Mouse (Mus musculus): Measurements from ENCODE around the gene Usp54. TPM values are rescaled to one million over a fixed set of nuclear protein-coding genes. Genes with fewer than 3 reads are reported as not detected.

Usp54 gene
- polyA plus RNA-seq, 1 experiment from 2014 or later = 1.0 TPM

DNA sequence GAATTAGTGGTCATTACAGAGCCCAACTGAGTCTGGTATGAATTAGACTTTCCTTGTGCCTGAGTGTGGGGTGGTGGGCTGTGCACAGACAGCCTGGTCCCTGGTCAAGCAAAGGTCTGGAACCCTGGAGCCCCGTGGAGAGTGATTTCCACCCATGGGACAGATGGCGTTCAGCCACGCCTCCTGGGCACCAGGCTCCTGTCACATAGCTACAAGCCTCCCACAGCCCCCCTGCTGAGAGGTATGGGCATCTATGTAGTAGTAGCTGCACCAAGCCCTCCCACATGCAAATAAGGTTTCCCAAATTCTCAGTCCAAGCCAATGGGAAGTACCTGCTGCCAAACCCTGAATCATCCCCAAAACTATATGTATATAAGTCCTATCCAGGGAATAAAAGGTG, 13.9 kb downstream of the Usp54 start:
- H3K9me3 ChIP-seq (replicated peaks) = no peaks in the 10 kb centered on the region
- H3K4me1 ChIP-seq (replicated peaks) = peaks cover 9% of the 10 kb centered on the region
- 78% methylated on average over 3 of the region's 3 CpGs for WGBS (ENCODE audit: insufficient replicate concordance)
- ATAC-seq (ENCODE audit: low read depth) (no peak), DNase-seq (no peak)
- no peak overlapping the region for H3K9ac ChIP-seq
- no peak overlapping the region for H3K27ac ChIP-seq
- H3K27me3 ChIP-seq = no peaks in the 10 kb centered on the region
- H3K4me3 ChIP-seq (replicated peaks) = no peak overlapping the region
- H3K4me2 ChIP-seq = no peak overlapping the region
- no peaks in the 10 kb centered on the region for H3K36me3 ChIP-seq

DNA sequence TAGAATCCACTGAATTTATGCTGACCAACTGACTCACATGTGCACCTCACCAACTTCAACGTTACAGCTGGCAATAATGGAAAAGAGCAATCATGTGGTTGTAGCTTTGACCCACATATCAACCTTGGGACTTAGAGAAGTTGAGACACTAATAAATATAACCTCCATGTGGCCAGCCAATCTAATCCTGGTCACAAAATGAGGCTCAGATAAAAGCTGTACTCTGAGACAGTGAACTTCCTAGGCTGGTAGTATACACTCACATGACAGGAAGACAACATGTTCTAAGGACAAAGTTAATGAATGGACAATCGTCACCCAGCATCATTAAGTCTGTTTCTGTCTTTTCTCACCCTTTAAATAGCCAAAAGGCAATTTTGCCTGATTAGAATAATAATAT, 14.4 kb downstream of the Usp54 start:
- ATAC-seq (ENCODE audit: low read depth) = no peak
- 71% methylated on average over 2 of the region's 2 CpGs for WGBS (ENCODE audit: insufficient replicate concordance)
- Histone ChIP-seq H3K36me3 (no peaks in the 10 kb centered on the region), H3K4me1 (replicated peaks) (peaks cover 10% of the 10 kb centered on the region), H3K27me3 (no peaks in the 10 kb centered on the region), H3K9ac (no peak overlapping the region), H3K4me3 (replicated peaks) (no peak overlapping the region), H3K27ac (no peak overlapping the region), H3K4me2 (no peak overlapping the region), H3K9me3 (replicated peaks) (no peaks in the 10 kb centered on the region)
- DNase-seq = no peak

DNA sequence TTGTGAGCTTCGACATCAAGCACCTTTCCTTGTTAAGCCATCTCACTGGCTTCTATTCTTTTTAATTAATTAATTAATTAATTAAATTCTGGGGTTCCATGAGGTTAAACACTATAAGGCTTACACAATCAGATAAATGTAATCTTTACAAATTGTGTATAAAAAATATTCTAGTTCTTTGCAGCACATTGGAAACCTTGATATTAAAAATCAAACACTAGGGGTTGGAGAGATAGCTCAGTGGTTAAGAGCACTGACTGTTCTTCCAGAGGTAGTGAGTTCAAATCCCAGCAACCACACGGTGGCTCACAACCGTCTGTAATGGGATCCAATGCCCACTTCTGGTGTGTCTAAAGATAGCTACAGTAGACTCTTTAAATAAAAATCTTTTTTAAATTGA, 18.0 kb downstream of the Usp54 start:
- H3K27me3 ChIP-seq = no peaks in the 10 kb centered on the region
- no peaks in the 10 kb centered on the region for H3K9me3 ChIP-seq (replicated peaks)
- H3K27ac ChIP-seq = no peak overlapping the region
- no peak overlapping the region for H3K9ac ChIP-seq
- no peaks in the 10 kb centered on the region for H3K36me3 ChIP-seq
- H3K4me3 ChIP-seq (replicated peaks) = no peak overlapping the region
- DNase-seq (no peak), ATAC-seq (ENCODE audit: low read depth) (no peak)
- H3K4me1 ChIP-seq (replicated peaks) = peaks cover 19% of the 10 kb centered on the region
- 73% methylated on average over 3 of the region's 3 CpGs for WGBS (ENCODE audit: insufficient replicate concordance)
- no peak overlapping the region for H3K4me2 ChIP-seq

DNA sequence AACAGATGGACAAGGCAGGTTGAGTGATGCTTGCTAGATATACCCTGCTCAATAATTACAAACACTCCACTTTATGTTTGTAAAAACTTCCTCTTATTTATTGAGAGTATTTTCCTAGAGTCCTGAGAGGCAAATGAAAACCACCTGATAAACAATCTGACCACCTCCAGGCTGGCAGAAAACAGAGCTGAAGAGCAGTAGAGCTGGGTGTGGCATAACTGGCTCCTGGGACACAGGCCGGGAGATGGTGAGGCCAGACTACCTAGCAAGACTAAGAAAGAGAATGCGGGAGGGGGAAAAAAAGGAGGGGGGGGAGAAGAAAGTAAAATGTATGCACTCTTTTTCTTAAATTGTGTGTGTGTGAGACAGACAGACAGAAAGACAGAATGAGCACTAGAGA, 18.5 kb downstream of the Usp54 start:
- ATAC-seq (ENCODE audit: low read depth) = peak; percentile 62; the same call in 1 of the 2 replicates
- Histone ChIP-seq H3K27ac (no peak overlapping the region), H3K4me3 (replicated peaks) (no peak overlapping the region), H3K9me3 (replicated peaks) (no peaks in the 10 kb centered on the region), H3K27me3 (no peaks in the 10 kb centered on the region), H3K4me2 (no peak overlapping the region), H3K4me1 (replicated peaks) (peaks cover 19% of the 10 kb centered on the region), H3K9ac (no peak overlapping the region), H3K36me3 (no peaks in the 10 kb centered on the region)
- DNase-seq = no peak
- 34% methylated on average over 2 of the region's 2 CpGs for WGBS (ENCODE audit: insufficient replicate concordance)

DNA sequence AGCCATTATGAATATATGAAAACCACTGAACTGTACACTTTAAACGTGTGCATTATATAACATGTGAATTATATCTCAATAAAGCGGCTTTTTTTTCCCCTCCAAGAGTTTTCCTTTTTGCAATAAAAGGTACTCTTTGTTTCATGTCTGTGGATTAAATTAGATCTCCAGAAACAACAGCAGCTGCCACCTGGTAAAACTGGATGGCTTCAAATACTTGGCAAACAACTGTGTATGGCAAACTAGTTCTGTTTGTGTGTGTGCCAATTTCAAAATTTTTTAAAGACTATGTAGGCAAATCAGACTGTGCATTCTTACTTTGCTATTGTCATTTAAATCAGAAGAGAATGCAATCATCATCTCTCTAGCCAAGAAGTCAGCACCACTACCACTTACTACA, 19.0 kb downstream of the Usp54 start:
- no peak for DNase-seq
- Histone ChIP-seq H3K9me3 (replicated peaks) (no peaks in the 10 kb centered on the region), H3K36me3 (no peaks in the 10 kb centered on the region), H3K27ac (no peak overlapping the region), H3K27me3 (no peaks in the 10 kb centered on the region), H3K4me2 (no peak overlapping the region), H3K4me3 (replicated peaks) (no peak overlapping the region), H3K4me1 (replicated peaks) (peaks cover 21% of the 10 kb centered on the region), H3K9ac (no peak overlapping the region)
- 73% methylated on average over 2 of the region's 2 CpGs for WGBS (ENCODE audit: insufficient replicate concordance)
- no peak for ATAC-seq (ENCODE audit: low read depth)

DNA sequence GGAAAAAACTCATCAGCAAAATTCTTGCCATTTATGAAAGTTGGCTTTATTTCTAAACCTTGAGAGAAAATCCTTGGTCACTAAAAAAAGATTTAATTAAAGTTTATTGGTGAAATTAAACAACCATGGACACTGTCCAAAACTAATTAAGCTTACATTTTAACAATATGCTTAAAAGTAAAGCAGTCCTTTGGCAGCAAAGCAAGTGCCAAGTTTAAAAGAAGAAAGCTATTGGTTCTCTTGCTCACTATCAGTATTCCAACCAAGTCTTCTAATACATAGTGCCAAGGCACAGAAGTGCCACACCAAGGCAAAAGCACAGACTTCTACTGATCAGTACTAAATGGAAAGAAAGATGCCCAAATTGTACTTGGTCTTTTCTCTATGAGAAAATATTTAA, 21.7 kb downstream of the Usp54 start:
- Histone ChIP-seq H3K4me3 (replicated peaks) (no peak overlapping the region), H3K9me3 (replicated peaks) (no peaks in the 10 kb centered on the region), H3K4me2 (no peak overlapping the region), H3K27ac (no peak overlapping the region), H3K27me3 (no peaks in the 10 kb centered on the region), H3K4me1 (replicated peaks) (peaks cover 46% of the 10 kb centered on the region), H3K9ac (no peak overlapping the region), H3K36me3 (no peaks in the 10 kb centered on the region)
- ATAC-seq (ENCODE audit: low read depth) (no peak), DNase-seq (no peak)

DNA sequence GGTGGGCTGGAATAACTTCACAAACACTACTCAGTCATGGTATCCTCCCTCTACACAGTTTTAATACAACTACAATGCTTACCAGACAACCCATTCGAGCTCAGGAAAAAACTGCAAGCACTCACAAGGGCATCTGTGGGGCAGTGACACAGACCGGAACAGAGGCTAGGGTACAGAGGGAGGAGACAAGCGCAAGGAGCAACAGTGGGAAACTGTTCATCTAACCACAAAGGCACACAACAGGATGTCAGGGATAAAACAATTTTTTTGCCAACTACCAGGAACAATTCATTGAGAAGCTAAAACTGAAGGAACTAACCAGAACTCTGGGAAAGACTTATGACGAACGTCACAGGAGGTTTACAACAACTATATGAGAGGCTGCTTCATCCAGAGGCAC, 22.7 kb downstream of the Usp54 start:
- Histone ChIP-seq H3K9me3 (replicated peaks) (no peaks in the 10 kb centered on the region), H3K4me1 (replicated peaks) (peaks cover 46% of the 10 kb centered on the region), H3K4me2 (no peak overlapping the region), H3K27ac (peak overlapping the region; percentile 43; the same call in 1 of the 2 replicates), H3K36me3 (no peaks in the 10 kb centered on the region), H3K27me3 (no peaks in the 10 kb centered on the region), H3K4me3 (replicated peaks) (no peak overlapping the region), H3K9ac (no peak overlapping the region)
- DNase-seq (no peak), ATAC-seq (ENCODE audit: low read depth) (no peak; the same call in 1 of the 2 replicates)
- 30% methylated on average over 5 of the region's 5 CpGs for WGBS (ENCODE audit: insufficient replicate concordance)

DNA sequence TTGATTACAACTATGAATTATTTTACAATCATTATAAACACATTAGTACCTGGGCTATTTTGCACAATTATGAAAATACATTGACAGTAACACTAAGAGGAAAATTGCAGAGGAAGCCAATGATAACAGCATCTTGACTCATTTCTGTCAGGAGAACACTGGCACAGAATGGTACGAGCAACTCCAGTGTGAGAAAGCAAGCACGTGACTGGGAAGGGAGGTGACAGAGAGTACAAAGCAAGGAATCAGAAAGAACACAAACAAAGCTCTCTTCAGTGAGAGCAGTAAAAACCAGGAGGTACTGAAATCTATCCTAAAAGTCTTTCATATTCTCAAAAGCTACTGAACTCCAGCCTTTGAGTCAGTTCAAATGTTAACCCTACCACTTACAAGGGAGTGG, 24.4 kb downstream of the Usp54 start:
- no peaks in the 10 kb centered on the region for H3K9me3 ChIP-seq (replicated peaks)
- no peak for DNase-seq

DNA sequence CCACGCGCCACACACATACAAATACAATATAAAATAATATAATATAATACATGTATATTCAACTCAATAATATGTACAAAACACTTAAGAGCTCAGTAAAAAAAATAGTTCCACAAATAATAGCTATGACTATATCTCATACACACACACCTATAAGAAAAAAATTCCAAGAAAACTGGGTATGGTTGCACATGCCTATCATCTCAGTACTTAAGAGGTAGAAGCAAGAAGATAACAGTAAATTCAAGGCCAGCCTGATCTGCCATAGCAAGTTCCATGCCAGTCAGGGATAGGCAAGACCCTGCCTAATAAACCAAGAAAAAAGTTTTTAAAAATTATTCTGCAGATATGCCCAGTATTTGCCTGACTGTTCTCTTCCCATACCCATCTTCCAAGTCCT, 25.8 kb downstream of the Usp54 start:
- Histone ChIP-seq H3K27ac (no peak overlapping the region), H3K9me3 (replicated peaks) (no peaks in the 10 kb centered on the region), H3K4me3 (replicated peaks) (no peak overlapping the region), H3K9ac (no peak overlapping the region), H3K4me1 (replicated peaks) (peaks cover 42% of the 10 kb centered on the region), H3K4me2 (no peak overlapping the region), H3K36me3 (no peaks in the 10 kb centered on the region), H3K27me3 (no peaks in the 10 kb centered on the region)
- ATAC-seq (ENCODE audit: low read depth) = peak; percentile 71
- WGBS (ENCODE audit: insufficient replicate concordance) = 87% methylated on average over 2 of the region's 2 CpGs
- DNase-seq = no peak

More for the DNA sequence above, 24.4 kb downstream of the Usp54 start:
- no peak for ATAC-seq (ENCODE audit: low read depth)
- 46% methylated on average over 2 of the region's 2 CpGs for WGBS (ENCODE audit: insufficient replicate concordance)
- H3K4me1 ChIP-seq (replicated peaks) = peaks cover 39% of the 10 kb centered on the region
- H3K4me3 ChIP-seq (replicated peaks) = no peak overlapping the region
- H3K9ac ChIP-seq = no peak overlapping the region
- H3K36me3 ChIP-seq = no peaks in the 10 kb centered on the region
- H3K27ac ChIP-seq = no peak overlapping the region
- no peak overlapping the region for H3K4me2 ChIP-seq
- H3K27me3 ChIP-seq = no peaks in the 10 kb centered on the region

DNA sequence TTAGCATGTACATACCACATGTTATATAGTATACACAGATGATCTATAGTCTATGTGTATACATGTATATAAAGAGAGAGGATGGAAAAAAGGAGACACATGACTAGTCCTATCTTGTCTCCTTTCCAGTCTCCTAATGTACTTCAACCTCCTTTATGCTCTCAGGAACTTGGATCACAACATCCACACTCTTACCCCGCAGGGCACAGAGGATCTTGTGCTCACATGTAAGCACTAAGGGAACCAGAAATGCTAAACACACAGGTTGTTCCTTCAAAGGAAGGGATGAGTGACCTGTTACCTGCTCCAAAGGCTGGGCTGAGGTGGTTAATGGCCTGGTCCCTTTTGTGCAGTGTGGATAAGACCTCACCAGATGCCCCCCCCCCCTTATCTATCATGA, 28.0 kb downstream of the Usp54 start:
- H3K4me3 ChIP-seq (replicated peaks) = no peak overlapping the region
- ATAC-seq (ENCODE audit: low read depth) (no peak), DNase-seq (no peak)
- H3K4me2 ChIP-seq = no peak overlapping the region
- WGBS (ENCODE audit: insufficient replicate concordance) = 87% methylated on average over 1 of the region's 1 CpGs
- no peak overlapping the region for H3K9ac ChIP-seq
- H3K27me3 ChIP-seq = no peaks in the 10 kb centered on the region
- peaks cover 36% of the 10 kb centered on the region for H3K4me1 ChIP-seq (replicated peaks)
- H3K27ac ChIP-seq = no peak overlapping the region
- no peaks in the 10 kb centered on the region for H3K9me3 ChIP-seq (replicated peaks)
- H3K36me3 ChIP-seq = no peaks in the 10 kb centered on the region

DNA sequence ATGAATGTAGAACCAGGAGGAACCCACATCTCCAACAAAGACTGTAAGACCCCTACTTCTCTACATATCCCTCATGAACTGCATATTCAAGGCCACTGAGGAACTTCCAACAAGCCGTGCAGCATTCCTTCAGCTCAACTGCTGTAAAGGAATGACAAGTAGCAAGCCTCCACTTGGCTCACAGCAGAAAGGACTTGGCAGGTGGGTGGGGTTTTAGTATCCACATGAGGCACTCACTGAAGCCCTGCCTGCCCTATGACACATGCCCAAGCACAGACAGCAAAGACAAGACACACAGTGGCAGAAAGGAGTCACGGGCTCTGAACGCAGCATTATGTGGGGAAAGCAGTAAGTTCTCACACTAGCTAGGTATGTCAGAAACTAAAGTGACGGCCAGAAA, 30.7 kb downstream of the Usp54 start:
- Histone ChIP-seq H3K27me3 (no peaks in the 10 kb centered on the region), H3K27ac (no peak overlapping the region), H3K4me2 (no peak overlapping the region), H3K4me3 (replicated peaks) (no peak overlapping the region), H3K9ac (no peak overlapping the region), H3K4me1 (replicated peaks) (peaks cover 18% of the 10 kb centered on the region), H3K9me3 (replicated peaks) (no peaks in the 10 kb centered on the region), H3K36me3 (no peaks in the 10 kb centered on the region)
- DNase-seq (no peak), ATAC-seq (ENCODE audit: low read depth) (no peak)
- 84% methylated on average over 4 of the region's 4 CpGs for WGBS (ENCODE audit: insufficient replicate concordance)

DNA sequence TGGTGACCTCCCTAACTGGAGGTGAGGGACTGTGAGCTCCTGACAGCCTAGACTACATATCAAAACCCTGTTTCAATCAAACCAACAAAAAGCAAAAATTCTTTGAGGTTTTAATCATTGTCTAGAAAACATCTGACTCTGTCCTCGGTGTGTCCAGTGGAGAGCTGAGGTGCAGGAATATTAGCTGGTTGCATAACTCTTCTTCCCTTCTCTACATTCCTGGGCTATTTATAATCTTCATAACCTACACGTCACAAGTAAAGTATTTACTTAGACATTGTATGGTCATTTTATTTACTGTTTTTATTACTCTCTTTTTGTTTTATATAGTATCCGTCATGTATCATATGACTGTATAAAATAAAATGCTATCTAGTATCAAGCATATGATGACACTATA, 31.3 kb downstream of the Usp54 start:
- DNase-seq (no peak), ATAC-seq (ENCODE audit: low read depth) (no peak)
- no peak overlapping the region for H3K4me3 ChIP-seq (replicated peaks)
- H3K27me3 ChIP-seq = no peaks in the 10 kb centered on the region
- H3K4me2 ChIP-seq = no peak overlapping the region
- no peaks in the 10 kb centered on the region for H3K36me3 ChIP-seq
- H3K9me3 ChIP-seq (replicated peaks) = no peaks in the 10 kb centered on the region
- peaks cover 13% of the 10 kb centered on the region for H3K4me1 ChIP-seq (replicated peaks)
- 67% methylated on average over 3 of the region's 3 CpGs for WGBS (ENCODE audit: insufficient replicate concordance)
- H3K27ac ChIP-seq = no peak overlapping the region
- no peak overlapping the region for H3K9ac ChIP-seq
